Mouse (Mus musculus): Measurements from ENCODE around the gene Ndufs4.
A peak's percentile ranks its signal among the peaks of the same experiment; 100 is the strongest.
"Not testable (repeated sequence)": the region's sequence is repeated elsewhere in the genome, so short reads cannot be mapped to it uniquely, and the experiment has no call there.

Ndufs4 gene

GRCm38 (mm10) chr13:114343001-114343400 lies 45.1 kb downstream of the Ndufs4 start:
- DNase-seq (ENCODE audit: low spot score in 2 of 2) = no peak

GRCm38 (mm10) chr13:114319835-114320389 lies 68.1 kb downstream of the Ndufs4 start:
- DNase-seq (ENCODE audit: low spot score in 2 of 2) = no peak

GRCm38 (mm10) chr13:114319136-114319535 lies 68.9 kb downstream of the Ndufs4 start:
- DNase-seq (ENCODE audit: low spot score in 2 of 2) = no peak

GRCm38 (mm10) chr13:114315374-114315773 lies 72.7 kb downstream of the Ndufs4 start:
- no peak for DNase-seq (ENCODE audit: low spot score in 2 of 2)

GRCm38 (mm10) chr13:114314953-114315352 lies 73.1 kb downstream of the Ndufs4 start:
- no peak for DNase-seq (ENCODE audit: low spot score in 2 of 2)

- no peak for DNase-seq (ENCODE audit: low spot score in 2 of 2)
Measured at GRCm38 (mm10) chr13:114310591-114310990, 77.5 kb downstream of the Ndufs4 start.

GRCm38 (mm10) chr13:114304684-114305083 lies 83.4 kb downstream of the Ndufs4 start:
- DNase-seq (ENCODE audit: low spot score in 2 of 2) = peak; percentile 11 to 24

GRCm38 (mm10) chr13:114303466-114304175 lies 84.4 kb downstream of the Ndufs4 start:
- no peak for DNase-seq (ENCODE audit: low spot score in 2 of 2)

- DNase-seq (ENCODE audit: low spot score in 2 of 2) = no peak
Measured at GRCm38 (mm10) chr13:114297761-114298160, 90.3 kb downstream of the Ndufs4 start.

- DNase-seq (ENCODE audit: low spot score in 2 of 2) = no peak
Measured at GRCm38 (mm10) chr13:114296556-114296955, 91.5 kb downstream of the Ndufs4 start.

- DNase-seq (ENCODE audit: low spot score in 2 of 2) = no peak
Measured at GRCm38 (mm10) chr13:114289411-114289810, 98.6 kb downstream of the Ndufs4 start.

GRCm38 (mm10) chr13:114288511-114288910 lies 99.5 kb downstream of the Ndufs4 start:
- no peak for DNase-seq (ENCODE audit: low spot score in 2 of 2)

GRCm38 (mm10) chr13:114278690-114279089 lies 109.4 kb downstream of the Ndufs4 start:
- DNase-seq (ENCODE audit: low spot score in 2 of 2) = not testable (repeated sequence)

- DNase-seq (ENCODE audit: low spot score in 2 of 2) = no peak
Measured at GRCm38 (mm10) chr13:114277277-114277676, 110.8 kb downstream of the Ndufs4 start.

- no peak for DNase-seq (ENCODE audit: low spot score in 2 of 2)
Measured at GRCm38 (mm10) chr13:114271410-114272105, 116.5 kb downstream of the Ndufs4 start.

GRCm38 (mm10) chr13:114267741-114268140 lies 120.3 kb downstream of the Ndufs4 start:
- DNase-seq (ENCODE audit: low spot score in 2 of 2) = no peak

GRCm38 (mm10) chr13:114260486-114261205 lies 127.4 kb downstream of the Ndufs4 start:
- DNase-seq (ENCODE audit: low spot score in 2 of 2) = no peak

- no peak for DNase-seq (ENCODE audit: low spot score in 2 of 2)
Measured at GRCm38 (mm10) chr13:114254697-114255096, 133.4 kb downstream of the Ndufs4 start.

Data from right cerebral cortex, postnatal 36 days (tissue).